Mouse (Mus musculus) bone marrow, adult 2 months (tissue): ENCODE measurements around the gene Usp2.

Experiments used
- CTCF ChIP-seq: fragments of 200-500 bp; IDR thresholded peaks from 2 replicates; pipeline ENCODE4 v1.5.1; 2011; ENCODE audit warnings: low read length, control low read depth; ENCODE audit not compliant: control insufficient read depth, insufficient read depth
- POLR2A ChIP-seq: fragments of 200-500 bp; IDR thresholded peaks from 2 replicates; pipeline ENCODE4 v1.6.1; 2011; ENCODE audit warnings: low read depth, mild to moderate bottlenecking, control low read depth, low read length, borderline replicate concordance; ENCODE audit not compliant: control insufficient read depth

DNA sequence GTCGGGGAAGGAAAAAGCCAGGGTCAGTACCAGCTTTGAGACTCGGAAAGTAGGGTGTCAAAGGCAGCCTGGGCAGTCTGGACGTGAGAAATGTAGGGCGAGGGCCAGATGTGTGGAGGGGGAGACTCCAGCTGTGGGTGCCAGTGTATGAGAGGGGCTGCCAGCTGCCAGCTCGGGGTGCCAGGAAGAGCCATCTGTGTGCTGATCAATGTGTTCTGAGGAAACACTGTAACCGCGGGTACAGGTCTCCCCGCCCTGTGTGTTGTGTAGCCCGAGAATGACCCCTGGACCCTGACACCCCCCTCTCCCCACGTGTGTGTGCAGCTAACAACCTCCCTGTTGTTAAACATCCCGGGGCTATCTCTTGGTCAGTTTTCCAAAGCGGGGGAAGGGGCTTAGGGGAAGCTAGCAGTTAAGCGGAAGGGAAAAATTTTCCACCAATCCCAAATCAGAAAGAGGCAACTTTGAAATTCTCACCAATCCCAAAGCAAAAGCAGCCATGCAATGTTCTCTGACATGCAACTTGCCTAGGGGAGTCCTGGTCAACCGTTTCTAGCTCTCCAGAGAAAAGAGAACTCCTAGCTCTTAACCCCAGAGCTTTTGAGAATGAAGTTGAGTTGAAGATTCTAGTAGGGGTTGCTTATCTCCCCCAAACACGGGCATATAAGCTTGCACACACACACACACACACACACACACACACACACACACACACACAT lies 579 bp downstream of the Usp2 start:
- TF ChIP-seq POLR2A, result no peak
- TF ChIP-seq CTCF, result no peak
